Comparison of ENCODE assay signal across 15 mouse cellular contexts in the genomic region with DNA sequence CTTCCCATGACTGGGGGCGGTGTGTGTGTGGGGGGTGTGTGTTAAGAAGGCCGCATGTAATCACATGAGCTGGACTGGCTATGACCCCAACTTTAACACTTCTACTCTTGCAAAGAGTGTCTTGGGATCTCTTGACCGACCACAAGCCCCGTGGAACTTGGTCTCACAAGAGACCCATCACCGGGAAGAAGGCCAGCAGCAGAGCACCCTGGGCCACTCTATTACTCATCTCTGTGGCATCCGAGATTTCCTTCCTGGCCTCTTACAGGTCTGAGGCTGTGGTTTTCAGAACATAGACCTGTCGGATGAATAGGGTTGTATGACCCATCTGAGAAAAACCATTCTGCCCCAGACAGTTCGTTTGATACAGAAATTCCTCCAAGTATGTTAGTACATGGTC.
"Had no signal": no experiment of that assay in that cellular context is flagged by ENCODE, and none has a peak within 500 bp of the region (broad histone marks: within the 10 kb centered on the region; RNA-seq: fewer than 3 reads in every experiment).

No protein-coding gene starts in this region.

- H3K4me1 ChIP-seq: megakaryocyte, embryonic 14.5 days; midbrain, embryonic 15.5 days; neural tube, embryonic 12.5 days had no signal

- H3K9me3 ChIP-seq: lung, embryonic 15.5 days; megakaryocyte, embryonic 14.5 days; midbrain, embryonic 15.5 days; neural tube, embryonic 12.5 days; stomach, embryonic 15.5 days had no signal

- H3K27ac ChIP-seq: lung, embryonic 15.5 days; macrophage; midbrain, embryonic 12.5 days; midbrain, embryonic 15.5 days; neural tube, embryonic 12.5 days; stomach, embryonic 15.5 days; stomach, postnatal 0 days had no signal

- H3K27me3 ChIP-seq: lung, embryonic 15.5 days; megakaryocyte, embryonic 14.5 days; neural tube, embryonic 12.5 days; stomach, embryonic 15.5 days had no signal

- H3K4me3 ChIP-seq: lung, embryonic 15.5 days; megakaryocyte, embryonic 14.5 days; midbrain, embryonic 12.5 days; midbrain, embryonic 15.5 days; neural tube, embryonic 12.5 days; stomach, embryonic 15.5 days had no signal

- DNase-seq: lung, adult 2 months; lung, postnatal 14 days; lung, postnatal 36 days; right cerebral cortex, postnatal 14 days; thymus, adult 2 months; thymus, postnatal 25 days; thymus, postnatal 4 days had no signal

- H3K36me3 ChIP-seq: midbrain, embryonic 15.5 days had no signal
